Mouse (Mus musculus): ENCODE data around the gene Lrch4. TPM values are rescaled to one million over a fixed set of nuclear protein-coding genes. Genes with fewer than 3 reads are reported as not detected.
A peak's percentile ranks its signal among the peaks of the same experiment; 100 is the strongest.

The Lrch4 gene
- total RNA-seq, 2 experiments from 2014 or later: 30.3 to 32.7 TPM

DNA sequence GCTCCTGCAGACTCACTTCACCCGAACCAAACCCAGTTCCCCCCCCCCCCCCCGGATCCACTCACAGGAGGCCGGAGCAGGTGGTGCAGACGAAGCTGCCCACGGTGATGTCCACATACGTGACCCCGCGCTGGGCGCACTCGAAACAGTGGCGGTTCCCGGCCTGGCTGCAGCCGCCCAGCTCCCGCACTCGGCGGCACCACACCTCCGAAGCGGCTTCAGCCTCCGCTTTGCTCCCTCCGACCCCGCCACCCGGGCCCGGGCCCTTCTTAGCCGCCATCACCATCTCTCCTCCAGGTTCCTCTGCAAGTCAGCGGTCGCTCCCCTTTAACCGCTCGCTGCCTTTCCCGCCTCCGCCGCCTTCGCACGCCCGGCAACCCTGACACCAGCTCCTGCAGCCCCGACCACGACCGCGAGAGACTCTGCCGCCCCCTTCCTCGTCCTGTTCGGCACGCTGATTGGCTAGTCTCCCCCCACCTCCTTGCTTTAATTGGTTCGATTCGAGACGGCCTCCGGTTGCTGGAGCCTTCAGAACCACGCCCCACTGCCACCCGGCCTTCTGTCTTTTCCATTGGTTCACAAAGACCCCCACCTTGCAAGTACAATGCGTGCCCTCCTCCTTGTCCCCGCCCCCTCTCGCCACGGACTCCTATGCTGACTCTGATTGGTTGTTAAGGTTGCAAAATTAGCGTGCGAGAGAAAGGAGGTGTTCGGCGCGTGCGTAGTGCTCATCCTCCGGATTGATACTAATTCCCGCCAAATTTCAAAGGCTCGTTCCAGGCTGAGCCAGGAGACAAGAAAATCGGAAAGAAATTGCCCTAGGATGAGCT, 55.6 kb downstream of the Lrch4 start, which contains the start of gene Agfg2:
Agfg2 (minus strand) TSS at position 433 of the 830 bp plus-strand sequence.
- DNase-seq (ENCODE audit: low spot score in 2 of 2): peak; percentile 91 to 93

- DNase-seq (ENCODE audit: low spot score in 2 of 2): no peak
These were observed 56.7 kb downstream of the Lrch4 start for GRCm38 (mm10) chr5:137685653-137686052.

- no peak for DNase-seq (ENCODE audit: low spot score in 2 of 2)
These were observed 57.3 kb downstream of the Lrch4 start for GRCm38 (mm10) chr5:137686127-137686790.

GRCm38 (mm10) chr5:137689974-137690373, 61.1 kb downstream of the Lrch4 start:
- no peak for DNase-seq (ENCODE audit: low spot score in 2 of 2)

DNA sequence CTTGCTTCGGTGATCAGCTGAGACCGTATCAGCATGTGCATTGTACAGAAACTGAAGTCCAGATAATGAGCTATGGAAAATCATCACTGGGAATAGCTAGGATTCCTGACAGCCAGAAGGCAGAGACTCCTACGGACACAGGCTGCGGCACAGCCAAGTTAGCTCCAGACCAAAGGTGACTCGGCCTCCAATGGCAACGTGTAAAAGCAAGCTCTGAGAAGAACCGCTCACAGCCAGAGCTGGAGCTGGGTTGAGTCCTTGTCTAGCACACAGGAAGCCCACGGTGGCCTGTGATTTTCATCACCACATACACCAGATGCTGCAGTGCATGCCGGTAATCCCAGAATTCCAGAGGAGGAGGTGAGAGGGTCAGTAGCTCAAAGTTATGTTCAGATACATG, 61.6 kb downstream of the Lrch4 start:
- DNase-seq (ENCODE audit: low spot score in 2 of 2): no peak

Other genes with a start within 250 kb of the Lrch4 start
- gene Zan, start 152.1 kb upstream of the Lrch4 start, total RNA-seq (2021): not detected
- gene Pop7, start 126.6 kb upstream of the Lrch4 start, total RNA-seq (2021): 10 to 100 TPM; 23.5 to 24.7 TPM
- gene Gigyf1, start 110.6 kb upstream of the Lrch4 start, total RNA-seq (2021): 10 to 100 TPM; 27.6 to 36.4 TPM
- gene Epo, start 95.9 kb upstream of the Lrch4 start, total RNA-seq (2021): not detected
- 100 to 1,000 TPM; 517 to 525 TPM for gene Gnb2, start 95.6 kb upstream of the Lrch4 start, total RNA-seq (2021)
- gene Actl6b, start 75.6 kb upstream of the Lrch4 start, total RNA-seq (2021): 1 to 10 TPM; 2.5 to 4.9 TPM
- gene Tfr2, start 59.3 kb upstream of the Lrch4 start, total RNA-seq (2021): 1 to 10 TPM; 1.8 to 2.7 TPM
- gene Mospd3, start 28.1 kb upstream of the Lrch4 start, total RNA-seq (2021): 10 to 100 TPM; 41.3 to 43.6 TPM
- gene Pcolce, start 15.3 kb upstream of the Lrch4 start, total RNA-seq (2021): 100 to 1,000 TPM; 667 to 880 TPM
- gene Fbxo24, start 119 bp upstream of the Lrch4 start, total RNA-seq (2021): 1 to 10 TPM in 1 of 2 experiments, under 1 TPM in 1; 0.93 to 1.3 TPM
- 10 to 100 TPM; 10.7 to 11.3 TPM for gene Gm20605, start 54 bp downstream of the Lrch4 start, total RNA-seq (2021)
- 1 to 10 TPM; 4.1 to 5.4 TPM for gene Sap25, start 12.2 kb downstream of the Lrch4 start, total RNA-seq (2021)
- gene Irs3, start 16.6 kb downstream of the Lrch4 start, total RNA-seq (2021): 10 to 100 TPM in 1 of 2 experiments, 1 to 10 TPM in 1; 6.7 to 27.5 TPM
- gene Agfg2, start 55.6 kb downstream of the Lrch4 start, total RNA-seq (2021): 10 to 100 TPM; 25.3 to 28.8 TPM
- gene Nyap1, start 112.5 kb downstream of the Lrch4 start, total RNA-seq (2021): 1 to 10 TPM; 4.2 to 4.7 TPM
- gene Tsc22d4, start 116.6 kb downstream of the Lrch4 start, total RNA-seq (2021): 10 to 100 TPM; 72.5 to 80.5 TPM
- 10 to 100 TPM; 23.7 to 24.6 TPM for gene Ppp1r35, start 149.7 kb downstream of the Lrch4 start, total RNA-seq (2021)
- 10 to 100 TPM; 39.9 to 44.6 TPM for gene Mepce, start 158.5 kb downstream of the Lrch4 start, total RNA-seq (2021)
- 1 to 10 TPM; 2.3 to 2.4 TPM for gene Zcwpw1, start 158.7 kb downstream of the Lrch4 start, total RNA-seq (2021)
- gene Pilra, start 207.2 kb downstream of the Lrch4 start, total RNA-seq (2021): 1 to 10 TPM; 2.6 to 4.3 TPM
- gene Pilrb1, start 229.0 kb downstream of the Lrch4 start, total RNA-seq (2021): 1 to 10 TPM; 1.8 to 2.9 TPM
- gene Pilrb2, start 242.7 kb downstream of the Lrch4 start, total RNA-seq (2021): 1 to 10 TPM; 1.1 to 2.5 TPM

All from adrenal gland, adult 18-20 months (tissue).